Mouse (Mus musculus) midbrain, embryonic 13.5 days (tissue): ENCODE data around the gene Fam172a. TPM values are rescaled to one million over a fixed set of nuclear protein-coding genes. Genes with fewer than 3 reads are reported as not detected.

Experiments
- ATAC-seq: fragments of 200-750 bp; cut with Nextera tagmentation; 2 replicates; pipeline ENCODE4 v1.8.0; 2017; ENCODE audit warnings: mild to moderate bottlenecking, moderate TSS enrichment, moderate library complexity
- H3K27ac ChIP-seq: fragments of 300-500 bp; sonication (generic); 2 replicates; pipeline ENCODE4 v1.5.1; 2015; ENCODE audit warnings: inconsistent platforms, mild to moderate bottlenecking, moderate library complexity
- H3K27me3 ChIP-seq: fragments of 300-500 bp; sonication (generic); 2 replicates; pipeline ENCODE4 v1.6.1; 2015; ENCODE audit warnings: mild to moderate bottlenecking, inconsistent platforms
- H3K36me3 ChIP-seq: fragments of 300-500 bp; sonication (generic); 2 replicates; pipeline ENCODE4 v1.6.1; 2015; ENCODE audit warnings: mild to moderate bottlenecking, inconsistent platforms
- H3K4me1 ChIP-seq: fragments of 300-500 bp; sonication (generic); replicated peaks from 2 replicates; pipeline ENCODE4 v1.6.1; 2015; ENCODE audit warnings: inconsistent platforms
- H3K4me2 ChIP-seq: fragments of 300-500 bp; sonication (generic); replicated peaks from 2 replicates; pipeline ENCODE4 v1.6.1; 2015; ENCODE audit warnings: moderate library complexity, mild to moderate bottlenecking, inconsistent platforms
- H3K4me3 ChIP-seq: fragments of 300-500 bp; sonication (generic); replicated peaks from 2 replicates; pipeline ENCODE4 v1.5.1; 2015; ENCODE audit warnings: mild to moderate bottlenecking, inconsistent platforms
- H3K9ac ChIP-seq: fragments of 300-500 bp; sonication (generic); replicated peaks from 2 replicates; pipeline ENCODE4 v1.6.1; 2015; ENCODE audit warnings: mild to moderate bottlenecking, inconsistent platforms
- H3K9me3 ChIP-seq: fragments of 300-500 bp; sonication (generic); 2 replicates; pipeline ENCODE4 v1.6.1; 2016; ENCODE audit warnings: mild to moderate bottlenecking, inconsistent platforms
- WGBS: fragments of 180-500 bp; shearing (Covaris S2); methylation state at CpG from one replicate; pipeline ENCODE4 v1.1.7; 2015; 5-methylcytosine and 5-hydroxymethylcytosine counted together
- polyA plus RNA-seq: library from polyadenylated mRNA; unstranded; fragments of >200 nt; fragmentation: Nextera tagmentation; extraction: Ambion mirVana; gene quantifications from 2 replicates; pipeline ENCODE4 v1.2.1, GENCODE M21; 2015

Fam172a gene
- polyA plus RNA-seq, 1 experiment from 2014 or later, result 43.0 TPM

- Histone ChIP-seq H3K4me1 (peaks cover 3% of the 10 kb centered on the region; the same call in 1 of the 2 replicates), H3K27ac (peak overlapping the region; percentile 56; the same call in 1 of the 2 replicates), H3K27me3 (no peaks in the 10 kb centered on the region), H3K9ac (no peak overlapping the region), H3K36me3 (no peaks in the 10 kb centered on the region), H3K4me3 (no peak overlapping the region), H3K4me2 (no peak overlapping the region), H3K9me3 (no peaks in the 10 kb centered on the region)
- WGBS, result 21% methylated on average over 5 of the region's 5 CpGs
- peak; percentile 76 for ATAC-seq
Measured at GRCm38 (mm10) chr13:77982105-77982851, 280.4 kb downstream of the Fam172a start.

DNA sequence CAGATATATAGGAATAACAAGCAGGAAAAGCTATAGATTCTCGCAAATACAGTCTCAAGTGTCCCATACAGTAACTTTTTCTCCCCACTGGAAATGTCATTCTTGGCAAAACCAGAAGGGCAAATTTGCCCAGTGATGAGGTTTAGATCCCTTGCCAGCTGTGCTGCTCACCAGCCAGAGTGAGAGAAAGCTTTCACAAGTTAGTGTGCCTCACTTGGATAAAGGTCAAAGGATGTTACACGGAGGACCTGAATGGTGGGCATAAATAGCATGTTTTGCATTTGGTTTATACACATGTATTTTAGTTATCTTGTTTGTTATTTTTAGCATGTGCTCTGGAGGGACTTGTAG lies 281.0 kb downstream of the Fam172a start:
- H3K4me2 ChIP-seq, result no peak overlapping the region
- H3K4me3 ChIP-seq, result no peak overlapping the region
- ATAC-seq, result 0 out of 2 replicates have a peak, but pooled peaks have one; percentile 8
- H3K27ac ChIP-seq, result no peak overlapping the region
- peaks cover 3% of the 10 kb centered on the region; the same call in 1 of the 2 replicates for H3K4me1 ChIP-seq
- no peaks in the 10 kb centered on the region for H3K27me3 ChIP-seq
- no peaks in the 10 kb centered on the region for H3K36me3 ChIP-seq
- no peaks in the 10 kb centered on the region for H3K9me3 ChIP-seq
- 69% methylated on average over 2 of the region's 2 CpGs for WGBS
- H3K9ac ChIP-seq, result no peak overlapping the region

DNA sequence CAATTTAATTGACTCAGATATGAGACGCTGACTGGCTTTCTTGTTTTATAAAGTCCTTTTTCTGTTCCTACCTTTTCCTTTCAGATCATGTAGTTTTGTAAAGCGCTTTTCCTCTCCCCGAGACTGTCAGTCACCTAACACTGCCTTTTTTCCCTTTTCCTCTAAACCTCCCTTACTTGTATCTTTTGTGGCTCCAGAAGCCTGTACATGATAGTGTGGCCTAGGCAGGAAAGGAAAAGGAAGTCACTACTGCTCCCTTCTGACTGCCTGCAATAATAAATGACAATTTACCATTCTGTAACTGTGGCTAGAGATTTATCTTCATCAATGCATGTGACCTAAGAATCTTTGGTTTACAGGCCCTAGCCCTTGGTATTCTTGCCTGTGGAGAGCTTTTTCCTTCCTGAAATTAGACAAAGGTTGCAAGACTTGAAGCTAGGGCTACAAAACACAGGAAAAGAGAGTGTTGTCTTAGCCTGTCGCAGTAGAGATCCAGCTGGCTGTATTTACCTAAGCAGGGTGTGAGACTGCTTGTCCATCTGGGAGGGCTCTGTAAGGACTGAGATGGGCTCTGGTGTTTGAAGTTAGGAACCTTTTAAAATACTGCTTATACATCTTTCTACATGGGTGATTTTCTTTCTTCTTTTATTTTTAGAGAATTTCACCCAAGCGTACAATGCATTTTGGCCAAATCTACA lies 289.5 kb downstream of the Fam172a start:
- no peak overlapping the region for H3K4me2 ChIP-seq
- no peaks in the 10 kb centered on the region for H3K36me3 ChIP-seq
- 0 out of 2 replicates have a peak overlapping the region, but pooled peaks have one; percentile 19 for H3K27ac ChIP-seq
- 77% methylated on average over 5 of the region's 5 CpGs for WGBS
- H3K4me1 ChIP-seq, result 0 out of 2 replicates have a peak, but pooled peaks cover 4% of the 10 kb centered on the region
- no peak for ATAC-seq
- H3K4me3 ChIP-seq, result no peak overlapping the region
- H3K9me3 ChIP-seq, result no peaks in the 10 kb centered on the region
- no peak overlapping the region for H3K9ac ChIP-seq
- no peaks in the 10 kb centered on the region for H3K27me3 ChIP-seq

DNA sequence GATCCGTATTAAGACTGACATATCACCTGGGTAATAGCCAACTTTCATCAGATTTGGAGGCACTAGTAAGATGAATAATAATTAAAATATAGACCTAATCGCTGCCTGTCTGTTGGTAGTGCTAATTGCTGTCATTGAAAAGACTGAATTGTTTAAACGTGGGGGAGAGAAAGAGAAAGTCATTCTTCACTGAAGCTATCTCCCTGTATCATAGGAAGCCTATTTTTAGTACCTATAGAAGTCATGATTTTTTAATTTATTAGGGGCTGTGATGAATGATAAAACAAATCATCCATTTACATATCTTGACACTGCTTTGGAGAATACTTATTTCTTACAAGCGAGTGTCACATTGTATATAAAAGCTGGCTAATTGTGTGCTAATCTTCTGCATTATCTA lies 302.8 kb downstream of the Fam172a start:
- no peak overlapping the region for H3K27ac ChIP-seq
- H3K4me1 ChIP-seq, result peaks cover 11% of the 10 kb centered on the region
- H3K27me3 ChIP-seq, result no peaks in the 10 kb centered on the region
- ATAC-seq, result no peak
- H3K9me3 ChIP-seq, result no peaks in the 10 kb centered on the region
- H3K9ac ChIP-seq, result no peak overlapping the region
- no peak overlapping the region for H3K4me2 ChIP-seq
- H3K36me3 ChIP-seq, result peaks cover under 1% of the 10 kb centered on the region; the same call in 1 of the 2 replicates
- 39% methylated on average over 4 of the region's 4 CpGs for WGBS
- no peak overlapping the region for H3K4me3 ChIP-seq

DNA sequence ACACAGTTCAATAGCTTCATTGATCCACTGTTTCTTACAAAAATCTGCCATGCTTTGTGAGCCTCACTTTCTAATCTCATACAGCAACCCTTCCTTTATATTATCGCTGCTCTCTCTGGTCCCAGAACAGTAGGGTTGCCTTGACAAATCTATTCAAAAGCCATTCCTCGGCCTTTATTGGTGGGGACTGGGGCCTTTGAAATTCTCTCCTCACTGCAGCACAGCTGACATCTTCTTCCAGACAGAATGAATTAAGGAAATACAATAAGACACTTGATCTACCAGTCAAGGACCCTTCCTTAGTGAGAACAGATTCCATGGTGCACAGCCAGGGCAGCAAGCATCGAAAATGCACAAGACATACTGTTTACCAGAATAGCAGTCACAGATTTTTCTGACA lies 303.5 kb downstream of the Fam172a start:
- peaks cover 6% of the 10 kb centered on the region; the same call in 1 of the 2 replicates for H3K36me3 ChIP-seq
- H3K9me3 ChIP-seq, result no peaks in the 10 kb centered on the region
- no peak overlapping the region for H3K4me2 ChIP-seq
- no peak overlapping the region for H3K4me3 ChIP-seq
- 4% methylated on average over 3 of the region's 3 CpGs for WGBS
- H3K9ac ChIP-seq, result no peak overlapping the region
- H3K27ac ChIP-seq, result peak overlapping the region; percentile 68
- no peaks in the 10 kb centered on the region for H3K27me3 ChIP-seq
- H3K4me1 ChIP-seq, result peaks cover 11% of the 10 kb centered on the region
- peak; percentile 95 for ATAC-seq

DNA sequence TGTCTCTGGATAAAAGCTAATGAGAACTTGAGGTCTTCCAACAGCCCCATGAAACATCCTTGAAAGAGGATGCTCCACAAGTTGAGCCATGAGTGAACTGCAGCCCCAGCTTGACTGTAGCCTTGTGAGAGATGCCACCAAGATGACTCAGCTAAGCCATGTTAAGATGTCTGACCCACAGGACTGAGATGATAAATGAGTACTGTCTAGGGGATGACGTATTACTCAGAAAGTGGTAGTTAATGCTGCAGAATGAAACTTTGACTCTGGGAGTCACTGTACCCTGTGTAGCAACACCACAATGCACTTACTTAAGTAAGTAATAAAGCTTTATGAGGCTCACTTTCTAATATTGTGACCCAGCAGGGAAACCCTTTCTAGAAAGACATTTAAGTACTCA lies 308.3 kb downstream of the Fam172a start:
- peaks cover 6% of the 10 kb centered on the region; the same call in 1 of the 2 replicates for H3K36me3 ChIP-seq
- 94% methylated on average over 1 of the region's 1 CpGs for WGBS
- no peaks in the 10 kb centered on the region for H3K27me3 ChIP-seq
- no peaks in the 10 kb centered on the region for H3K9me3 ChIP-seq
- H3K4me1 ChIP-seq, result peaks cover 5% of the 10 kb centered on the region
- ATAC-seq, result no peak
- no peak overlapping the region for H3K4me3 ChIP-seq
- no peak overlapping the region for H3K27ac ChIP-seq
- no peak overlapping the region for H3K9ac ChIP-seq
- H3K4me2 ChIP-seq, result no peak overlapping the region

DNA sequence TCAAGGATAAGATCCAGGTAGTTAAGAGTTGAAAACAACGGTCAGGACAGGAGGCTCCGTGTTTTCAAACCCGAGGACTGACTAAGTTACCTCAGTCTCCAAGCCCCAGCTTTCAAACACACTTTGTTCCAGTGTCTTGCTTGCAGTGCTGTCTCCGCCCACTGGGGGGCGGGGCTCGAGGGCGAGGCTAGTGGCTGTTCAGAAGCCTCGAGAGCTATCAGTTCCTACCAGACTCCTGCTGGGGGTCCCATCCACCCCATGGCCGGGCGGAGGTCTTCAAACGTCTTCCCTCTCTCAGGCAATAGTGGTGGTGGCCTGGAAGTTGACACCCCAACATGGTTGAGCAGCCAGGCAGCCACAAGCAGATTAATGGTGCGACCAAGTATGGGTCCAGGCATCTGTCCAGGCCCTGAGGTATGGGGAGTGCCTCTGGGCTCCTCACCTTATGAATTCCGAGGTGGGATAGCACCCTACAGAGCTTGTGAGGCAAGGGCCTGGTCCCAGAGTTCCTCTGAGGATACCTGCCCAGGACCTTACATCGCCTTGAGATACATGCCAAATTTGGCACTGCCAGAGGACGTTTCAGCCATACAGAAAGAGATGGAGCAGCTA lies 323.0 kb downstream of the Fam172a start, which contains the start of gene Pou5f2:
Pou5f2 (plus strand) TSS at position 220 of the 612 bp plus-strand sequence.
- 63% methylated on average over 15 of the region's 15 CpGs for WGBS

DNA sequence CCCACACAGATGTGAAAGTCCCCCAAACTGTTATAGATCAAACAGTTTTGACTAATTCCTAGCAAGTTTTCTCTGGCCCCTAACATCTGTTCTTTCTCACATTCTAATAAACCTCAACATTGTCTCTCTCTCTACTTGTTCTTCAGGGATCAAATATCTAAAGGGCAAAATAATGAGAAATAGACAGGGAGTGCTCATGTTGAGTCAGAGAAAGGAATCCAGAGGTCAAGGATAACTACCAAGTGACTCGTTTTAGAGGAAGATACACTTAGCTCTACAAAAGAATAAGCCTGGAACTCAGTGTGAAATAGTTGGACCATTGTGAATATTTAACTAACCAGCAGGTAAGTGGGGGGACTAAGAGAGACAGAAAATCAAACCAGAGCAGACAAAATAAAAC lies 331.0 kb downstream of the Fam172a start:
- WGBS, result 58% methylated on average over 1 of the region's 1 CpGs
- Histone ChIP-seq H3K4me1 (no peaks in the 10 kb centered on the region), H3K27me3 (no peaks in the 10 kb centered on the region), H3K4me2 (no peak overlapping the region), H3K9ac (no peak overlapping the region), H3K4me3 (no peak overlapping the region), H3K9me3 (no peaks in the 10 kb centered on the region), H3K27ac (no peak overlapping the region), H3K36me3 (no peaks in the 10 kb centered on the region)
- ATAC-seq, result no peak

More for the DNA sequence above, 323.0 kb downstream of the Fam172a start, which contains the start of gene Pou5f2:
- no peak for ATAC-seq
- H3K4me1 ChIP-seq, result no peaks in the 10 kb centered on the region
- H3K4me2 ChIP-seq, result no peak within 1 kb of the TSS
- H3K36me3 ChIP-seq, result peaks cover 8% of the 10 kb centered on the region; the same call in 1 of the 2 replicates
- H3K27ac ChIP-seq, result no peak within 1 kb of the TSS
- H3K4me3 ChIP-seq, result no peak within 1 kb of the TSS
- no peak within 1 kb of the TSS for H3K9ac ChIP-seq
- no peaks in the 10 kb centered on the region for H3K9me3 ChIP-seq
- H3K27me3 ChIP-seq, result no peaks in the 10 kb centered on the region

GRCm38 (mm10) chr13:78037203-78037602 lies 335.4 kb downstream of the Fam172a start:
- Histone ChIP-seq H3K27me3 (no peaks in the 10 kb centered on the region), H3K9me3 (no peaks in the 10 kb centered on the region), H3K27ac (no peak overlapping the region), H3K4me2 (no peak overlapping the region), H3K36me3 (no peaks in the 10 kb centered on the region), H3K9ac (no peak overlapping the region), H3K4me3 (no peak overlapping the region), H3K4me1 (no peaks in the 10 kb centered on the region)
- WGBS, result 83% methylated on average over 1 of the region's 1 CpGs
- no peak for ATAC-seq

GRCm38 (mm10) chr13:78043203-78043602 lies 341.4 kb downstream of the Fam172a start:
- no peaks in the 10 kb centered on the region for H3K9me3 ChIP-seq
- no peak overlapping the region for H3K9ac ChIP-seq
- no peak for ATAC-seq
- H3K4me1 ChIP-seq, result 0 out of 2 replicates have a peak, but pooled peaks cover 2% of the 10 kb centered on the region
- no peak overlapping the region for H3K4me2 ChIP-seq
- 69% methylated on average over 6 of the region's 6 CpGs for WGBS
- H3K27me3 ChIP-seq, result no peaks in the 10 kb centered on the region
- H3K27ac ChIP-seq, result no peak overlapping the region
- no peak overlapping the region for H3K4me3 ChIP-seq
- H3K36me3 ChIP-seq, result no peaks in the 10 kb centered on the region

GRCm38 (mm10) chr13:78045116-78045515 lies 343.3 kb downstream of the Fam172a start:
- Histone ChIP-seq H3K4me1 (0 out of 2 replicates have a peak, but pooled peaks cover 2% of the 10 kb centered on the region), H3K9ac (no peak overlapping the region), H3K27ac (no peak overlapping the region), H3K4me2 (no peak overlapping the region), H3K4me3 (no peak overlapping the region), H3K9me3 (no peaks in the 10 kb centered on the region), H3K27me3 (no peaks in the 10 kb centered on the region), H3K36me3 (no peaks in the 10 kb centered on the region)
- whole genome bisulfite sequencing, result 57% methylated on average over 5 of the region's 5 CpGs
- no peak for ATAC-seq

DNA sequence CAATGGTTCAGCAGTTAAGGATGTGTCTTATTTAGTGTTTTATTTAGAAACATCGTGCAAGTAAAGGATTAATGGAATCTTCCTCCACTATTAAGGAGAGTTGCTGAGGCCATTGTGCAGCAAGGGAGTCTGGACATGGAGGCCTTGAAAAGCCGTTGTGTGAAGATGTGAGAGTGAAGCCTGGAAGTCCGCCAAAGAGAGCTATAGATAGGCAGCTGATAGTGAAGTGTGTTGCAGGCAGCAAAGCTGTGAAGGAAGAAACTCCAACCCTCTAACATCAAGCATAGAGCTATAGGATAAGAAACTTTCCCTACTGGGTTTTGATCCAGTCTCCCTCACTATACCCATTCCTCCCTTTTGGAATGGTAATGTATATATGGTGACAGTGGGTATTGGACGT lies 385.9 kb downstream of the Fam172a start:
- 0 out of 2 replicates have a peak, but pooled peaks cover 3% of the 10 kb centered on the region for H3K4me1 ChIP-seq
- H3K27me3 ChIP-seq, result no peaks in the 10 kb centered on the region
- ATAC-seq, result no peak
- H3K9ac ChIP-seq, result no peak overlapping the region
- no peaks in the 10 kb centered on the region for H3K9me3 ChIP-seq
- no peak overlapping the region for H3K4me2 ChIP-seq
- no peak overlapping the region for H3K4me3 ChIP-seq
- WGBS, result 90% methylated on average over 4 of the region's 4 CpGs
- H3K27ac ChIP-seq, result no peak overlapping the region
- H3K36me3 ChIP-seq, result no peaks in the 10 kb centered on the region
